Mouse (Mus musculus) liver, adult (tissue): Measurements from ENCODE around the gene Fanci.

ENCODE experiments used
- GATA4 ChIP-seq: IDR thresholded peaks from 2 replicates; pipeline ENCODE4 v1.6.1; 2014; ENCODE audit warnings: mild to moderate bottlenecking, low read length; ENCODE audit not compliant: insufficient replicate concordance

Fanci gene

DNA sequence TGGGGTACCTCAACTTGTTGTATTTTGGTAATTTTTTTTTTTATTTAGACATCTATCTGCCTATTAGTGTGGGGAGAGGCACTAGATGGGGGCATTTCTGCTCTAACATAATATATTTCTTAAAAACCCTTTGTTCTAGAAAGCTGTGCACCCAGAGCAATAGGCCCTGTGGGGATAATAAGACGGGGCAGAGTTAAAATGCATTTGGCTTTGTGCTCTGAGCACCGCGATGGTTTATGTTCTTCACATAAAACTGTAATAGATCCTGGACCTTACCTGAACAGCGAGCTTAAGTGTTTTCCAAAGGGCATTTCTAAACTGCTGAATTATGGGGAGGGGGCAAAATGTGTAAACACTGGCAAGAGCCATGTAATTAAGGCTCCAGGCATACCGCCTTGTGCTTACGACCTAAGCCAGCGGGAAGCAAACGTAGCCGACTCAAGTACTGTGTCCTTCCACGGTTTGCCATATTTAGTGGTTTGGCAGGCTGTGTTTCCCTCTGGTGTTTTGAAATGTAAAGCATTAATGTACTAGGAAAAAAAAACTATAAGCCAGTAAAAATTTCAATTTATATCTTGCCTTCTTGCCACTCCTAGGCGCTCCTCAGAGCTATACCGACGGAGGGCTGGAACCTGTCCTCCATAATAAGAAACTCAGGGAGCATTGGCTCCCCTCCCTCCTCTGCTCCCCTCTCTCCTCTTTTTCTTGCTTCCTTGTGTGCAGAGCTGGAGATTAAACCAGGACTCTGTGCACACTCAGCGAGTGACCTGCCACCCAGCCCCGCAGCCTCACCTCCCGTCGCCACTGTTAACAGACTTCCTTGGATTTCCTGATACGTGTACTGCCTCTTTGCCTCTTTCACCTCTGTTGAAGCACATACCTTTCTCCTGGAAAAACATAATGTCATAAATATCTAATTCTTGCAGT lies 23.0 kb downstream of the Fanci start:
- no peak for TF ChIP-seq GATA4

GRCm38 (mm10) chr7:79419950-79420349 lies 28.2 kb downstream of the Fanci start:
- no peak for TF ChIP-seq GATA4

DNA sequence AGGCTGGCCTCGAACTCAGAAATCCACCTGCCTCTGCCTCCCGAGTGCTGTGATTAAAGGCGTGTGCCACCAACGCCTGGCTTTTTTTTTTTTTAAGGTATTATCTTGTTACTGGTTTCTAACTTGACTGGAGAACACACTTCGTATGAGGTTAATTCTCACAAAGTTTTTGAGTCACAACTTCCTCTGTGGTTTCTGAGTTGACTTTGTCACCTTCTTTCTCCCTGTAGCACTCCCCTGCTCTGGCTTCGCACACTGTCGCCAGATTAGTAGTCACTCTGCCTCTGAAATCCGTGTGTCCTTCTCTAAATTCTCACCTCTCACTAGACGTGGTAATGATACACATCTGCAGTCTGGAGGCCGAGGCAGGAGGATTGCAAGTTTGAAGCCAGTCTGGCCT lies 31.1 kb downstream of the Fanci start:
- no peak for TF ChIP-seq GATA4

DNA sequence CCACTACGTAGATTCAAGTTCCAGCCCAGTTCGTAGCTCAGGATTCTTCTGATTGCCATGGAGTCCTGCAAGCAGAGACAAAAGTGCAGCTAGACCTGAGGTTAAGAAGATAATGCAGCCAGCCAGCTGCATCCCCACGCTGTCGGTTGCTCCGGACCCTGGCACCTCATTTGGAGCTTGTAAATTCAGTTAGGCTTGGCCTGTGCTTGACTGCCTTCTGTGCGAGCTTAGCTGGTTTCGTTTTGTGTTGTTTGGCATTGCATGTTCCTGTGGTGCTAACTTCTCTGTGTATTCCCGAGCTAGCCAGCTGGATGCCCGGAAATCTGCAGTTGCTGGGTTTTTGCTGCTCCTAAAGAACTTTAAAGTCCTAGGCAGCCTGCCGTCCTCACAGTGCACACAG lies 34.1 kb downstream of the Fanci start:
- no peak for TF ChIP-seq GATA4

GRCm38 (mm10) chr7:79428243-79428642 lies 36.5 kb downstream of the Fanci start:
- no peak for TF ChIP-seq GATA4

- no peak for TF ChIP-seq GATA4
Observed at GRCm38 (mm10) chr7:79440035-79440434, 48.3 kb downstream of the Fanci start.

DNA sequence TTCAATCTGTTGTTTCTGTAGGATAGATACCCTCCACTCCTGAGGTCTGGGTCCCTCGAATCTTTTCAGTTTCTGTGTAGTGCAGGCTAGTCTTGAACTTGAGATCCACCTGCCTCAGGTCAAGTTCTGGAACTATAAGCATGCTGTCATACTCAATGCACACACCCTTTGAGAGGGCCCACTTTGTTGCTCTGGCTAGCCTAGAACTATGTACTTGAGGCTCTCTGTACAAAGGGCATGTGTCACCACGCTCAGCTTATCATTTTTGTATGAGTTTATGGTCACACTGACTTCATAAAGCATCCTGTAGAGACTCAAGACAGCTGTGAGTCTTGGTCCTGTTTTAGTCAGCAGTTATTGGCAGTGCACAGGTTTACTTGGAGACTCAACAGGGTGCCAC lies 55.3 kb downstream of the Fanci start:
- no peak for TF ChIP-seq GATA4

- no peak for TF ChIP-seq GATA4
Observed at GRCm38 (mm10) chr7:79447486-79447885, 55.8 kb downstream of the Fanci start.

- no peak for TF ChIP-seq GATA4
Observed at GRCm38 (mm10) chr7:79461721-79462120, 70.0 kb downstream of the Fanci start.

DNA sequence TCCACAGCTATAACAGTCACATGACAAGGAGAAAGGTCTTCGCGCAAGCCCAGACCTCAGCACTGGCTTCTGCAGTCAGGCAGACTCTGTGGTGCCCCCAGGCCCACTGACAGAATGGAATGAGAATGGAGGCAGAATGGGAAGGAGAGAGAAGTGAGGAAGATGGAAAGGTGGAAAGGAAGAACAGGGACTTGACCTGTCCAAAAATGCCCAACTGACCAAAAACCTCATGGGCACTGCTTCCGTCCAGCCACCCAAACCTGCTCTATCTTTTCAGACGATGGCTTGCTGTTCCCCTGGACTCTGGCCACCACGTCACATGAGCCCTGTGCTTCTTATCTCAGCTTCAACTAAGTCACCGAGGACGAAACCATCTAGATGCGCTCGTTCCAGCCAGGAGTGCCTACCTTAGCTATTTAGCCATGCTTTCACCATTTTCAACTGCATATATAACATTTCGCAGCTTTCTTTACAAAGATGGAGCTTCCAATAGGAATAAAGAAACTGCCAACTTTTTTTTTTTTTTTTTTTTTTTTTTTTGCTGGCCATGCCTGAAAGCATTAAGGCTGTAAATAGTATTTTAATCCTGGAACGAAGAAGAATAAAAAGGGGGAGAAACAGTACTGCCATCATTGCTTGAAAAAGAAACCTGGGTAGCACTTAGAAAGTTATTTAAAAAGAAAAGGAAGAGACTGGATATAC lies 71.8 kb downstream of the Fanci start:
- no peak for TF ChIP-seq GATA4

- no peak for TF ChIP-seq GATA4
Observed at GRCm38 (mm10) chr7:79464776-79465420, 73.2 kb downstream of the Fanci start.

GRCm38 (mm10) chr7:79465461-79466044 lies 73.8 kb downstream of the Fanci start:
- no peak for TF ChIP-seq GATA4

GRCm38 (mm10) chr7:79466053-79466901 lies 74.5 kb downstream of the Fanci start, which contains the start of gene Polg:
Gene Polg, minus strand, starts transcription at chr7:79466362.
- TF ChIP-seq GATA4, result peak; percentile 78; the same call in 1 of the 2 replicates

GRCm38 (mm10) chr7:79467951-79468350 lies 76.2 kb downstream of the Fanci start:
- TF ChIP-seq GATA4, result no peak
